Mouse (Mus musculus) CH12.LX (cell line): ENCODE measurements around the gene Vav2. TPM values are rescaled to one million over a fixed set of nuclear protein-coding genes. Genes with fewer than 3 reads are reported as not detected.

Experiments
- DNase-seq: peaks from one replicate; pipeline ENCODE4 v3.0.0-alpha.2; 2013; ENCODE audit errors: extremely low read depth
- H3K27ac ChIP-seq: 2 replicates; pipeline ENCODE4 v1.5.1; 2012; ENCODE audit warnings: low read depth, mild to moderate bottlenecking, control low read depth, moderate library complexity; ENCODE audit not compliant: insufficient read depth
- H3K27me3 ChIP-seq: replicated peaks from 2 replicates; pipeline ENCODE3; 2012; ENCODE audit warnings: inconsistent platforms
- H3K36me3 ChIP-seq, 2 experiments: replicated peaks in 1 of 2; 2 replicates each; pipeline versions ENCODE3 to v1.6.1; 2012; ENCODE audit warnings: inconsistent platforms in 1 of 2, low read length in 1 of 2, mild to moderate bottlenecking in 1 of 2, mixed read lengths in 1 of 2, moderate library complexity in 1 of 2; ENCODE audit not compliant: control insufficient read depth in 1 of 2, insufficient read depth in 1 of 2
- H3K4me1 ChIP-seq, 2 experiments: 2 replicates each; pipeline ENCODE4 v1.6.1; 2012; ENCODE audit warnings: inconsistent platforms in 1 of 2, moderate library complexity in 1 of 2; ENCODE audit not compliant: insufficient read depth in 2 of 2, control insufficient read depth in 1 of 2
- H3K4me2 ChIP-seq: 2 replicates; pipeline ENCODE4 v1.6.1; 2012; ENCODE audit warnings: low read depth, mild to moderate bottlenecking, control low read depth; ENCODE audit not compliant: poor library complexity, insufficient read depth, severe bottlenecking
- H3K4me3 ChIP-seq, 3 experiments: fragments of 150-350 bp in 1 of 3; sonication (generic) in 1 of 3; replicated peaks in 1 of 3; 2 replicates each; pipeline versions ENCODE3 to v1.5.1; 2011 to 2012; ENCODE audit warnings: low read depth in 2 of 3, low read length in 2 of 3, mild to moderate bottlenecking in 2 of 3, moderate library complexity in 2 of 3, control low read depth in 1 of 3, improper control_type of control experiment in 1 of 3, inconsistent platforms in 1 of 3, mixed read lengths in 1 of 3; ENCODE audit not compliant: poor library complexity in 1 of 3
- H3K79me2 ChIP-seq: replicated peaks from 2 replicates; pipeline ENCODE4 v1.6.1; 2012; ENCODE audit warnings: mild to moderate bottlenecking, moderate library complexity; ENCODE audit not compliant: control insufficient read depth, poor library complexity, insufficient read depth, severe bottlenecking; ENCODE audit errors: extremely low read depth
- H3K9ac ChIP-seq: 2 replicates; pipeline ENCODE4 v1.6.1; 2012; ENCODE audit warnings: low read depth, mild to moderate bottlenecking, control low read depth, moderate library complexity; ENCODE audit not compliant: insufficient read depth
- H3K9me3 ChIP-seq: replicated peaks from 2 replicates; pipeline ENCODE3; 2012; ENCODE audit warnings: low read length, inconsistent platforms, mixed read lengths
- BHLHE40 ChIP-seq: IDR thresholded peaks from 2 replicates; pipeline ENCODE4 v1.6.1; 2011; ENCODE audit warnings: mild to moderate bottlenecking, low read depth, low read length, improper control_type of control experiment
- CHD1 ChIP-seq: IDR thresholded peaks from 2 replicates; pipeline ENCODE4 v1.6.1; 2012; ENCODE audit warnings: low read depth, low read length, improper control_type of control experiment, inconsistent platforms
- CTCF ChIP-seq, 2 experiments: IDR thresholded peaks in 1 of 2; conservative IDR thresholded peaks in 1 of 2; 2 replicates each; pipeline ENCODE4 v1.5.1; 2011 to 2012; ENCODE audit warnings: low read depth in 2 of 2, low read length in 2 of 2, improper control_type of control experiment in 1 of 2, inconsistent platforms in 1 of 2, mild to moderate bottlenecking in 1 of 2, moderate library complexity in 1 of 2
- ELF1 ChIP-seq: IDR thresholded peaks from 2 replicates; pipeline ENCODE4 v1.6.1; 2014; ENCODE audit warnings: low read depth, mild to moderate bottlenecking, inconsistent platforms, low read length, improper control_type of control experiment
- EP300 ChIP-seq: IDR thresholded peaks from 2 replicates; pipeline ENCODE4 v1.6.1; 2011; ENCODE audit warnings: low read length, improper control_type of control experiment
- ETS1 ChIP-seq: conservative IDR thresholded peaks from 2 replicates; pipeline ENCODE4 v1.6.1; 2012; ENCODE audit warnings: low read depth, mild to moderate bottlenecking, inconsistent platforms, low read length, improper control_type of control experiment, moderate library complexity
- GABPA ChIP-seq: IDR thresholded peaks from 2 replicates; pipeline ENCODE4 v1.6.1; 2012; ENCODE audit warnings: low read depth, low read length, improper control_type of control experiment, inconsistent platforms; ENCODE audit not compliant: insufficient replicate concordance
- JUN ChIP-seq: IDR thresholded peaks from 2 replicates; pipeline ENCODE4 v1.6.1; 2011; ENCODE audit warnings: low read depth, mild to moderate bottlenecking, low read length, improper control_type of control experiment, moderate library complexity; ENCODE audit not compliant: insufficient read depth
- JUND ChIP-seq: conservative IDR thresholded peaks from 2 replicates; pipeline ENCODE4 v1.6.1; 2011; ENCODE audit warnings: low read depth, low read length, improper control_type of control experiment
- MAFK ChIP-seq: IDR thresholded peaks from 2 replicates; pipeline ENCODE4 v1.6.1; 2011; ENCODE audit warnings: low read length, improper control_type of control experiment; ENCODE audit not compliant: insufficient replicate concordance
- MAX ChIP-seq: IDR thresholded peaks from 2 replicates; pipeline ENCODE4 v1.6.1; 2011; ENCODE audit warnings: low read length, improper control_type of control experiment
- MAZ ChIP-seq: IDR thresholded peaks from 2 replicates; pipeline ENCODE4 v1.6.1; 2012; ENCODE audit warnings: low read depth, mild to moderate bottlenecking, inconsistent platforms, low read length, improper control_type of control experiment, moderate library complexity
- MEF2A ChIP-seq: IDR thresholded peaks from 2 replicates; pipeline ENCODE4 v1.6.1; 2014; ENCODE audit warnings: low read depth, mild to moderate bottlenecking, inconsistent platforms, low read length, improper control_type of control experiment, borderline replicate concordance
- NELFE ChIP-seq: IDR thresholded peaks from 2 replicates; pipeline ENCODE4 v1.6.1; 2011; ENCODE audit warnings: low read depth, low read length, improper control_type of control experiment
- PAX5 ChIP-seq: IDR thresholded peaks from 2 replicates; pipeline ENCODE4 v1.6.1; 2012; ENCODE audit warnings: low read length, inconsistent platforms, mixed read lengths
- POLR2A ChIP-seq: IDR thresholded peaks from 2 replicates; pipeline ENCODE4 v1.6.1; 2011; ENCODE audit warnings: low read depth, mild to moderate bottlenecking, improper control_type of control experiment, low read length
- RCOR1 ChIP-seq: conservative IDR thresholded peaks from 2 replicates; pipeline ENCODE4 v1.6.1; 2012; ENCODE audit warnings: low read depth, mild to moderate bottlenecking, inconsistent platforms, low read length, improper control_type of control experiment
- SIN3A ChIP-seq: IDR thresholded peaks from 2 replicates; pipeline ENCODE4 v1.6.1; 2012; ENCODE audit warnings: low read length, improper control_type of control experiment, inconsistent platforms
- SMC3 ChIP-seq: IDR thresholded peaks from 2 replicates; pipeline ENCODE4 v1.6.1; 2011; ENCODE audit warnings: low read depth, low read length, improper control_type of control experiment
- TBP ChIP-seq: conservative IDR thresholded peaks from 2 replicates; pipeline ENCODE4 v1.6.1; 2011; ENCODE audit warnings: low read depth, low read length, improper control_type of control experiment
- USF1 ChIP-seq: IDR thresholded peaks from 2 replicates; pipeline ENCODE4 v1.6.1; 2014; ENCODE audit warnings: low read depth, mild to moderate bottlenecking, inconsistent platforms, low read length, improper control_type of control experiment
- ZC3H11A ChIP-seq: IDR thresholded peaks from 2 replicates; pipeline ENCODE4 v1.6.1; 2012; ENCODE audit warnings: low read depth, mild to moderate bottlenecking, inconsistent platforms, low read length, improper control_type of control experiment
- ZKSCAN1 ChIP-seq: IDR thresholded peaks from 2 replicates; pipeline ENCODE4 v1.6.1; 2012; ENCODE audit warnings: low read depth, inconsistent platforms, low read length, improper control_type of control experiment, borderline replicate concordance
- ZNF384 ChIP-seq: IDR thresholded peaks from 2 replicates; pipeline ENCODE4 v1.6.1; 2012; ENCODE audit warnings: low read depth, low read length, improper control_type of control experiment, inconsistent platforms
- dilution Hi-C: fragments of 300-500 bp; cut with MboI; formaldehyde crosslinking; loops from 2 replicates; pipeline ENCODE4 v1.14.3; 2020; ENCODE audit warnings: low sequenced_read_pairs; ENCODE audit not compliant: extremely low pct_unique_long_range_greater_than_20kb, extremely low pct_ligation_motif_present
- in situ Hi-C: fragments of 300-500 bp; cut with MboI; formaldehyde crosslinking; loops from 3 replicates; pipeline ENCODE4 v1.14.3; 2019; ENCODE audit warnings: low sequenced_read_pairs, low pct_ligation_motif_present, low pct_unique_long_range_greater_than_20kb, mixed read lengths
- polyA plus RNA-seq: library from polyadenylated mRNA; unstranded; fragments of >175 nt; gene quantifications from 2 replicates; pipeline ENCODE4 v1.2.1, GENCODE M21; 2012; ENCODE audit warnings: low read depth; ENCODE audit not compliant: insufficient read length
- total RNA-seq, 2 experiments: library from RNA; depleted of rRNA; stranded (reverse); fragments of 300-350 nt in 1 of 2; fragments of >200 nt in 1 of 2; gene quantifications; 2 replicates each; pipeline ENCODE4 v1.2.3; 2012 to 2014

Vav2 gene
- total and polyA plus RNA-seq, 3 experiments, result 31.5 to 46.8 (median 46.6) TPM

DNA sequence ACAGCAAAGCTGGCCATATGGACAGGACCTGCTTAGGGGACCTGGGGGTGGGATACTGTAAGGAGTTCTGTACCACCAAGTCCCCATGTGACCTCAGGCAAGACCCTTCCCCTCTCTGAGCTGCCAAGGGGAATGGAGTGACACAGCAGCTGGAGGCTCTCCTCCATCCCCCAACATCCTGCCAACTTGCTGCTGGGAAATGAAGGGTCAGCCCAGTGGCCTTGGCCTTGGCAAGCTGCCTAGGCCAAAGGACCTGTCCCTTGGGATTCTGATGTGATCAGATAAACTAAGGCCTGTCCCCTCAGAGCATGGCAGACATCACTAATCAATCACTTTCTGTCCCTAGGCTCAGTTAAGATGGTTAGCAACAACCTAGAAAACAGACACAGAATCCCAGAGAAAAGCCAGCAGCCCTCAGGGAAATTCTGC is 98.2 kb downstream of the Vav2 start:
- Histone ChIP-seq H3K36me3 (peaks cover 36 to 90% of the 10 kb centered on the region in 2 experiments), H3K4me3 (no peak overlapping the region), H3K9me3 (no peaks in the 10 kb centered on the region), H3K27me3 (no peaks in the 10 kb centered on the region), H3K9ac (no peak overlapping the region), H3K27ac (no peak overlapping the region), H3K4me1 (peaks cover 23 to 82% of the 10 kb centered on the region in 2 experiments), H3K79me2 (peaks cover 59% of the 10 kb centered on the region), H3K4me2 (no peak overlapping the region)
- TF ChIP-seq PAX5 (no peak), POLR2A (no peak), MAFK (no peak), ZC3H11A (no peak), JUN (no peak), USF1 (no peak), MEF2A (no peak), RCOR1 (no peak), GABPA (no peak), BHLHE40 (no peak), TBP (no peak), JUND (no peak), SIN3A (no peak), SMC3 (no peak), MAZ (no peak), CHD1 (no peak), ZNF384 (no peak), EP300 (no peak), ELF1 (no peak), NELFE (no peak)
- dilution Hi-C loops (no loop called here), in situ Hi-C loops (no loop called here)
- DNase-seq, result no peak

DNA sequence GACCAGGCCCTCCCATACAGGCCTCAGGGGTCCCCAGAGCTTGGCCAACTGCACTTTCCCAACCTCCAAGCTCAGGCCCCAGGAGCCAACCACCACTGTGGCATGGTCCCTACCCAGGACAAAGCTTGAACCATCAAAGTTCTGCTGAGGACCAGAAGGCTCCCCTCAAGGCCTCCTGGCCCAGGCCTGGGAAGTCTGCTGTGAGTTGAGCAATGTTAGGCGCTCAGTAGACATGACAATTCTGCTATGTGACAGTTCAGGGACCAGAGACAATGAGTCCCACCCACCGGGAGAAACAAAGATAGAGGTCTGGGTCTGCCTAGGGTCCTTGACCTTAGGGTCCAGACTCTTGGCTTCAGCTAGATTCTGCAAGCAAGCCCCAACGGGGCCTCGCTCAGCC is 98.9 kb downstream of the Vav2 start:
- H3K4me2 ChIP-seq, result no peak overlapping the region
- H3K4me1 ChIP-seq, result peaks cover 24 to 83% of the 10 kb centered on the region in 2 experiments
- DNase-seq, result no peak
- in situ Hi-C loops, result no loop called here
- dilution Hi-C loops, result no loop called here
- no peak overlapping the region for H3K27ac ChIP-seq
- no peaks in the 10 kb centered on the region for H3K27me3 ChIP-seq
- H3K4me3 ChIP-seq, result no peak overlapping the region
- H3K79me2 ChIP-seq, result peaks cover 59% of the 10 kb centered on the region
- H3K36me3 ChIP-seq, result peaks cover 31 to 89% of the 10 kb centered on the region in 2 experiments
- H3K9ac ChIP-seq, result no peak overlapping the region
- H3K9me3 ChIP-seq, result no peaks in the 10 kb centered on the region
- TF ChIP-seq MAFK (no peak), ZC3H11A (no peak), JUND (no peak), ZKSCAN1 (no peak), CHD1 (no peak), SIN3A (no peak), ZNF384 (no peak), ETS1 (no peak), GABPA (no peak), PAX5 (no peak), SMC3 (no peak), MAX (no peak), MEF2A (no peak), CTCF (conservative IDR thresholded peaks at IDR 0.05 in 1 of 2, IDR thresholded peaks at IDR 0.05 in 1 of 2; ENCODE audit: low read depth in 2 of 2, low read length in 2 of 2) (no peak), BHLHE40 (no peak)
- TF ChIP-seq, all 38 proteins: peak for 0
